Mouse (Mus musculus) embryonic fibroblast, embryonic 13.5 days (primary cell): ENCODE data around the gene Mkrn2os.

Experiments used
- CTCF ChIP-seq: IDR thresholded peaks from 2 replicates; pipeline ENCODE4 v1.5.1; 2011; ENCODE audit warnings: mild to moderate bottlenecking, control low read depth, low read length, moderate library complexity, borderline replicate concordance; ENCODE audit not compliant: insufficient read depth
- POLR2A ChIP-seq: IDR thresholded peaks from 2 replicates; pipeline ENCODE4 v1.6.1; 2011; ENCODE audit warnings: low read depth, mild to moderate bottlenecking, control low read depth, low read length, moderate library complexity

- TF ChIP-seq CTCF: no peak
- no peak for TF ChIP-seq POLR2A
These were observed 33.7 kb upstream of the Mkrn2os start for GRCm38 (mm10) chr6:115626121-115626520.
